Mouse (Mus musculus) ovary, adult 2 months (tissue): ENCODE results near the gene Mthfr. TPM values are rescaled to one million over a fixed set of nuclear protein-coding genes. Genes with fewer than 3 reads are reported as not detected.

Source experiments
- polyA plus RNA-seq: library from polyadenylated mRNA; depleted of rRNA; stranded (reverse); fragments of >200 nt; gene quantifications from 2 replicates; pipeline ENCODE4 v1.2.3, GENCODE M21; 2012; rRNA removed

Mthfr gene
- polyA plus RNA-seq = 48.6 and 54.9 TPM in 2 replicates

GRCm38 (mm10) chr4:148038600-148039253 lies at the start of gene Mthfr, which contains the start of gene Clcn6:
TSS of gene Mthfr (plus strand) at chr4:148039077.
TSS of gene Clcn6 (minus strand) at chr4:148038821.

GRCm38 (mm10) chr4:148000202-148000772 lies 38.6 kb upstream of the Mthfr start, which contains the start of gene Nppa:
TSS of gene Nppa (plus strand) at chr4:148000722.

GRCm38 (mm10) chr4:148087907-148088527 lies 49.1 kb downstream of the Mthfr start, which contains the start of gene Agtrap:
TSS of gene Agtrap (minus strand) at chr4:148088031.

Other genes starting within 250 kb of the Mthfr start
- 0.16 and 0.18 TPM in 2 replicates for gene Zfp984, start 229.3 kb upstream of the Mthfr start, polyA plus RNA-seq
- 0.33 and 0.36 TPM in 2 replicates for gene Zfp933, start 190.7 kb upstream of the Mthfr start, polyA plus RNA-seq
- gene Miip, start 170.3 kb upstream of the Mthfr start, polyA plus RNA-seq = 78.7 and 87.3 TPM in 2 replicates
- 0.87 and 1.2 TPM in 2 replicates for gene Fv1, start 170.1 kb upstream of the Mthfr start, polyA plus RNA-seq
- 42.5 and 48.6 TPM in 2 replicates for gene Mfn2, start 134.4 kb upstream of the Mthfr start, polyA plus RNA-seq
- 58.8 and 82.3 TPM in 2 replicates for gene Plod1, start 102.3 kb upstream of the Mthfr start, polyA plus RNA-seq
- 135 and 150 TPM in 2 replicates for gene 2510039O18Rik, start 98.2 kb upstream of the Mthfr start, polyA plus RNA-seq
- gene Nppb, start 53.3 kb upstream of the Mthfr start, polyA plus RNA-seq = not detected in 2 replicates
- 0.26 TPM in 1 of 2 replicates, not detected in the other for gene Nppa, start 38.4 kb upstream of the Mthfr start, polyA plus RNA-seq
- gene Clcn6, start 256 bp upstream of the Mthfr start, polyA plus RNA-seq = 13.8 and 14.0 TPM in 2 replicates
- 54.8 and 69.8 TPM in 2 replicates for gene Agtrap, start 49.0 kb downstream of the Mthfr start, polyA plus RNA-seq
- gene Mad2l2, start 91.3 kb downstream of the Mthfr start, polyA plus RNA-seq = 37.3 and 40.0 TPM in 2 replicates
- gene Draxin, start 91.6 kb downstream of the Mthfr start, polyA plus RNA-seq = 0.47 and 0.78 TPM in 2 replicates
- 52.9 and 61.3 TPM in 2 replicates for gene Fbxo6, start 113.1 kb downstream of the Mthfr start, polyA plus RNA-seq
- gene Fbxo44, start 121.4 kb downstream of the Mthfr start, polyA plus RNA-seq = 19.0 and 25.0 TPM in 2 replicates
- gene Fbxo2, start 121.5 kb downstream of the Mthfr start, polyA plus RNA-seq = 2.0 and 2.7 TPM in 2 replicates
- gene Disp3, start 248.9 kb downstream of the Mthfr start, polyA plus RNA-seq = 0.09 and 0.17 TPM in 2 replicates